Mouse (Mus musculus) liver, postnatal 0 days (tissue): ENCODE data around the gene A930002H24Rik. TPM values are rescaled to one million over a fixed set of nuclear protein-coding genes. Genes with fewer than 3 reads are reported as not detected.

Source experiments
- ATAC-seq: fragments of 200-750 bp; cut with Nextera tagmentation; 2 replicates; pipeline ENCODE4 v1.8.0; 2017; ENCODE audit warnings: mild to moderate bottlenecking, moderate library complexity
- DNase-seq: peaks from one replicate; pipeline ENCODE4 v3.0.0-alpha.2; 2016
- H3K27ac ChIP-seq: fragments of 300-500 bp; sonication (generic); 2 replicates; pipeline ENCODE4 v1.5.1; 2014; ENCODE audit warnings: antibody characterized with exemption, moderate library complexity, mild to moderate bottlenecking, low read depth
- H3K27me3 ChIP-seq: fragments of 300-500 bp; sonication (generic); 2 replicates; pipeline ENCODE4 v1.6.1; 2014; ENCODE audit warnings: low read length, control low read depth, mixed read lengths; ENCODE audit not compliant: insufficient read depth
- H3K36me3 ChIP-seq: fragments of 300-500 bp; sonication (generic); replicated peaks from 2 replicates; pipeline ENCODE4 v1.6.1; 2014; ENCODE audit warnings: mild to moderate bottlenecking, control low read depth, low read length, moderate library complexity, mixed read lengths; ENCODE audit not compliant: insufficient read depth
- H3K4me1 ChIP-seq: fragments of 300-500 bp; sonication (generic); 2 replicates; pipeline ENCODE4 v1.6.1; 2014; ENCODE audit warnings: antibody characterized with exemption, mild to moderate bottlenecking, control low read depth; ENCODE audit not compliant: insufficient read depth
- H3K4me2 ChIP-seq: fragments of 300-500 bp; sonication (generic); 2 replicates; pipeline ENCODE4 v1.6.1; 2014; ENCODE audit warnings: low read depth, mild to moderate bottlenecking, low read length, moderate library complexity, mixed read lengths
- H3K4me3 ChIP-seq: fragments of 300-500 bp; sonication (generic); 2 replicates; pipeline ENCODE4 v1.5.1; 2014; ENCODE audit warnings: low read depth, low read length
- H3K9ac ChIP-seq: fragments of 300-500 bp; sonication (generic); replicated peaks from 2 replicates; pipeline ENCODE4 v1.6.1; 2014; ENCODE audit warnings: mild to moderate bottlenecking, moderate library complexity
- H3K9me3 ChIP-seq: fragments of 300-500 bp; sonication (generic); 2 replicates; pipeline ENCODE4 v1.6.1; 2016; ENCODE audit warnings: mild to moderate bottlenecking, control low read depth, low read length, mixed read lengths
- CTCF ChIP-seq: sonication (generic); IDR thresholded peaks from 2 replicates; pipeline ENCODE4 v1.5.1; 2016; ENCODE audit warnings: antibody characterized with exemption, low read depth
- EP300 ChIP-seq: IDR thresholded peaks from 2 replicates; pipeline ENCODE4 v1.6.1; 2016; ENCODE audit warnings: antibody characterized with exemption, low read depth, mild to moderate bottlenecking
- WGBS: fragments of 180-500 bp; shearing (Covaris S2); extraction: QIAGEN DNeasy Blood & Tissue Kit; methylation state at CpG from one replicate; pipeline ENCODE4 v1.1.7; 2014; ENCODE audit not compliant: insufficient replicate concordance; 5-methylcytosine and 5-hydroxymethylcytosine counted together
- polyA plus RNA-seq: library from polyadenylated mRNA; unstranded; fragments of >200 nt; fragmentation: Nextera tagmentation; extraction: Ambion mirVana; gene quantifications from 2 replicates; pipeline ENCODE4 v1.2.1, GENCODE M21; 2015

Gene A930002H24Rik
- 1.1 and 1.7 TPM in 2 replicates for polyA plus RNA-seq

DNA sequence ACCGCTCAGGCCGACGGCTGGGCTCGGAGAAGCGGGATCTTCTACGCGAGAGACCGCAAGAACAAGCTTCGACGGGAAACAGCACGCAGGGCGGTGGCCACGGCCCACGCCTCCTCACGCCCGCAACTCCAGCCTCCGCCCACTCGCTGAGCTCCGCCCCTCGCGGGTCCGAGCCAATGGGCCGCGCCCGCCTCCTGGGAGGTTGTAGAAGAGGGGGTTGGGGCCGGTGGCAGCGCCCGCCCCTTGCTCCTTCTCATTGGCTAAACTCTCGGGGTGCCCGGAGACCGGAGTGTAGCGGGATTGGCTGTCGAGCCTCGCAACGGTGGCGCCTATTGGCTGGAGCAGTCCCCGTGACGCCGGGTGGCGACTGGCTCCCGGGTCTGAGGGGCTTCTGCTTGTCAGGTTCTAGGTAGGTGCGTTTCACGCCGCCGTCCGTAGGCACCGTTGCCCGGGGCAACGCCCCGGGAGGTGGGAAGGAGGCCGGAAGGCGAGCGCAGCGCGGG lies at the start of gene A930002H24Rik:
Gene A930002H24Rik, minus strand, starts transcription at position 145 of the 503 bp plus-strand sequence.
- H3K36me3 ChIP-seq: no peaks in the 10 kb centered on the region
- peak; percentile 99 for ATAC-seq
- H3K27ac ChIP-seq: peak within 1 kb of the TSS; percentile 84
- peak; percentile 98 for DNase-seq
- H3K4me1 ChIP-seq: peaks cover 16% of the 10 kb centered on the region
- H3K4me2 ChIP-seq: peak within 1 kb of the TSS; percentile 93
- TF ChIP-seq EP300 (no peak; the same call in 1 of the 2 replicates), CTCF (peak; percentile 17; the same call in 1 of the 2 replicates)
- under 1% methylated on average over 50 of the region's 55 CpGs for WGBS
- H3K4me3 ChIP-seq: peak within 1 kb of the TSS; percentile 79
- peak within 1 kb of the TSS; percentile 76 for H3K9ac ChIP-seq
- no peaks in the 10 kb centered on the region for H3K27me3 ChIP-seq
- no peaks in the 10 kb centered on the region for H3K9me3 ChIP-seq

- Histone ChIP-seq H3K4me3 (no peak overlapping the region), H3K4me2 (no peak overlapping the region), H3K9ac (no peak overlapping the region), H3K27me3 (no peaks in the 10 kb centered on the region), H3K27ac (no peak overlapping the region), H3K4me1 (no peaks in the 10 kb centered on the region), H3K36me3 (no peaks in the 10 kb centered on the region), H3K9me3 (no peaks in the 10 kb centered on the region)
- TF ChIP-seq CTCF: peak; percentile 28
- TF ChIP-seq EP300: no peak
- 85% methylated on average over 4 of the region's 4 CpGs for WGBS
- ATAC-seq (no peak), DNase-seq (no peak)
These were observed 45.7 kb upstream of the A930002H24Rik start for GRCm38 (mm10) chr17:63909297-63909696.

DNA sequence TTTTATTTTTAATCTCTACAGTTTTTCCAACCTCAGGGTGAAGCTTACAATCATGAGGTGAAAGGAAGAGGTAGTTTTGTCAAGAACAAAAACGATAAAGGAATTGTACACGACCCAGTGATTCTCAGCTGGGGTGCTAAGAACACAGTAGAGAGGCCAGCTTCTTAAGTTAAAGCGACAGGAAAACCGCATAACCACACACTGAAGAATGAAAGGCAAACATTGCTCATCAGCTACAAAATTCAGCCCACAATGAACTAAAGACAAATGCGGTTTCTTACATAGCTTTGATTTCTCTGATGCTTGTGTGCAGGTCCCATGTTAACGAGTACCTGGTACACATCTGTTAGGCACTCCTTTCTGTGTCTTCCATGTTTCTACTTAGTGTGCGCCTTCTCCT lies 33.5 kb upstream of the A930002H24Rik start:
- Histone ChIP-seq H3K27me3 (no peaks in the 10 kb centered on the region), H3K4me3 (no peak overlapping the region), H3K9me3 (no peaks in the 10 kb centered on the region), H3K27ac (no peak overlapping the region), H3K9ac (no peak overlapping the region), H3K36me3 (no peaks in the 10 kb centered on the region), H3K4me1 (no peaks in the 10 kb centered on the region), H3K4me2 (no peak overlapping the region)
- DNase-seq (no peak), ATAC-seq (no peak)
- 58% methylated on average over 7 of the region's 7 CpGs for WGBS
- no peak for TF ChIP-seq EP300
- no peak for TF ChIP-seq CTCF

GRCm38 (mm10) chr17:63895829-63896228 lies 32.2 kb upstream of the A930002H24Rik start:
- ATAC-seq (no peak), DNase-seq (no peak)
- Histone ChIP-seq H3K4me2 (no peak overlapping the region), H3K36me3 (no peaks in the 10 kb centered on the region), H3K4me3 (no peak overlapping the region), H3K9ac (no peak overlapping the region), H3K9me3 (no peaks in the 10 kb centered on the region), H3K27ac (no peak overlapping the region), H3K4me1 (no peaks in the 10 kb centered on the region), H3K27me3 (no peaks in the 10 kb centered on the region)
- WGBS: 44% methylated on average over 3 of the region's 3 CpGs
- TF ChIP-seq EP300 (no peak), CTCF (no peak)

DNA sequence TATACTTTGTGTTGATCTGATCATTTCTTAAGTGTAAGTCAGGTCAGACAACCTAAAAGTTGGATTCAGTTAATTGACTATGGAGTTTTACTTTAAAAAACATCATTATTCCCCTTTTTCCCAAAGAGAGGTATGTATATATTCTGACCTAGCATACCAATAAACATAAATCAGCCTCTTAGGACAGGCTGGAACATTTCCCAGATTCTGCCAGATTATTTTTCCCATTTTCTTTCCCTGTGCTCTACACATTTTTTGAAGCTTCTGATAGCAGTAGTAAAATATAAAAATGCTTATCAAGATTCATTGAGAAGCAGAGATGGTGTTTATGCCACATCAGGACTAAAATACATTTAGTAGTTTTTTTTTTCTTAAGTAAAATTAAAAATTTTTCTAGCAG lies 27.0 kb upstream of the A930002H24Rik start:
- DNase-seq (no peak), ATAC-seq (no peak)
- no peaks in the 10 kb centered on the region for H3K9me3 ChIP-seq
- H3K27me3 ChIP-seq: no peaks in the 10 kb centered on the region
- no peak overlapping the region for H3K4me3 ChIP-seq
- H3K36me3 ChIP-seq: no peaks in the 10 kb centered on the region
- no peak overlapping the region for H3K9ac ChIP-seq
- no peak overlapping the region for H3K4me2 ChIP-seq
- H3K4me1 ChIP-seq: no peaks in the 10 kb centered on the region
- H3K27ac ChIP-seq: no peak overlapping the region
- TF ChIP-seq EP300: no peak
- no peak for TF ChIP-seq CTCF

GRCm38 (mm10) chr17:63886988-63887387 lies 23.4 kb upstream of the A930002H24Rik start:
- no peak overlapping the region for H3K4me3 ChIP-seq
- no peak for TF ChIP-seq EP300
- TF ChIP-seq CTCF: no peak
- no peaks in the 10 kb centered on the region for H3K36me3 ChIP-seq
- no peak overlapping the region for H3K27ac ChIP-seq
- DNase-seq (no peak), ATAC-seq (no peak)
- H3K9ac ChIP-seq: no peak overlapping the region
- H3K27me3 ChIP-seq: no peaks in the 10 kb centered on the region
- no peak overlapping the region for H3K4me2 ChIP-seq
- no peaks in the 10 kb centered on the region for H3K4me1 ChIP-seq
- no peaks in the 10 kb centered on the region for H3K9me3 ChIP-seq
- 91% methylated on average over 2 of the region's 2 CpGs for WGBS

GRCm38 (mm10) chr17:63880009-63880408 lies 16.4 kb upstream of the A930002H24Rik start:
- ATAC-seq: peak; percentile 81
- peak; percentile 22 for DNase-seq
- Histone ChIP-seq H3K4me3 (no peak overlapping the region), H3K9me3 (no peaks in the 10 kb centered on the region), H3K4me1 (peaks cover 5% of the 10 kb centered on the region; the same call in 1 of the 2 replicates), H3K4me2 (no peak overlapping the region), H3K27ac (no peak overlapping the region), H3K27me3 (no peaks in the 10 kb centered on the region), H3K9ac (no peak overlapping the region), H3K36me3 (no peaks in the 10 kb centered on the region)
- 56% methylated on average over 4 of the region's 4 CpGs for WGBS
- TF ChIP-seq CTCF (no peak), EP300 (no peak)
